Mouse (Mus musculus): Measurements from ENCODE around the gene Cerkl. TPM values are rescaled to one million over a fixed set of nuclear protein-coding genes. Genes with fewer than 3 reads are reported as not detected.

Gene Cerkl
- total and polyA plus RNA-seq, 2 experiments, result 2.7 to 6.2 TPM

GRCm38 (mm10) chr2:79461861-79462260 lies 5.3 kb upstream of the Cerkl start:
- TF ChIP-seq POLR2A (IDR thresholded peaks at IDR 0.05; ENCODE audit: extremely low read depth, insufficient read depth, low read length) (no peak), CTCF (IDR thresholded peaks at IDR 0.05; ENCODE audit: low read depth, low read length) (no peak)
- Histone ChIP-seq H3K79me2 (ENCODE audit: control insufficient read depth, insufficient read depth, low read length) (no peaks in the 10 kb centered on the region), H3K27ac (replicated peaks; ENCODE audit: insufficient read depth, low read depth, low read length) (no peak overlapping the region), H3K9ac (ENCODE audit: low read depth, low read length) (no peak overlapping the region), H3K27me3 (ENCODE audit: control insufficient read depth, insufficient read depth, low read length) (peaks cover 20% of the 10 kb centered on the region; the same call in 1 of the 2 replicates), H3K4me3 (ENCODE audit: insufficient read depth, low read depth, low read length) (no peak overlapping the region), H3K36me3 (ENCODE audit: control insufficient read depth, insufficient read depth, low read length) (no peaks in the 10 kb centered on the region), H3K4me1 (ENCODE audit: control insufficient read depth, insufficient read depth, low read length) (no peaks in the 10 kb centered on the region)
- DNase-seq (ENCODE audit: extremely low read depth, low read depth, low spot score), result no peak
- WGBS, result 79% methylated on average over 2 of the region's 2 CpGs

- TF ChIP-seq CTCF (IDR thresholded peaks at IDR 0.05; ENCODE audit: low read depth, low read length), result no peak
- TF ChIP-seq POLR2A (IDR thresholded peaks at IDR 0.05; ENCODE audit: extremely low read depth, insufficient read depth, low read length), result no peak
- H3K4me1 ChIP-seq (ENCODE audit: control insufficient read depth, insufficient read depth, low read length), result no peaks in the 10 kb centered on the region
- 8% methylated on average over 2 of the region's 2 CpGs for WGBS
- H3K27ac ChIP-seq (replicated peaks; ENCODE audit: insufficient read depth, low read depth, low read length), result no peak overlapping the region
- H3K36me3 ChIP-seq (ENCODE audit: control insufficient read depth, insufficient read depth, low read length), result no peaks in the 10 kb centered on the region
- no peak overlapping the region for H3K4me3 ChIP-seq (ENCODE audit: insufficient read depth, low read depth, low read length)
- H3K9ac ChIP-seq (ENCODE audit: low read depth, low read length), result no peak overlapping the region
- no peaks in the 10 kb centered on the region for H3K79me2 ChIP-seq (ENCODE audit: control insufficient read depth, insufficient read depth, low read length)
- H3K27me3 ChIP-seq (ENCODE audit: control insufficient read depth, insufficient read depth, low read length), result peaks cover 26% of the 10 kb centered on the region; the same call in 1 of the 2 replicates
- DNase-seq (ENCODE audit: extremely low read depth, low read depth, low spot score), result no peak
Measured at GRCm38 (mm10) chr2:79460586-79460985, 4.0 kb upstream of the Cerkl start.

- no peaks in the 10 kb centered on the region for H3K4me1 ChIP-seq (ENCODE audit: control insufficient read depth, insufficient read depth, low read length)
- H3K27ac ChIP-seq (replicated peaks; ENCODE audit: insufficient read depth, low read depth, low read length), result no peak overlapping the region
- peaks cover 27% of the 10 kb centered on the region; the same call in 1 of the 2 replicates for H3K27me3 ChIP-seq (ENCODE audit: control insufficient read depth, insufficient read depth, low read length)
- no peak overlapping the region for H3K4me3 ChIP-seq (ENCODE audit: insufficient read depth, low read depth, low read length)
- 9% methylated on average over 14 of the region's 14 CpGs for WGBS
- TF ChIP-seq CTCF (IDR thresholded peaks at IDR 0.05; ENCODE audit: low read depth, low read length) (no peak), POLR2A (IDR thresholded peaks at IDR 0.05; ENCODE audit: extremely low read depth, insufficient read depth, low read length) (no peak)
- H3K36me3 ChIP-seq (ENCODE audit: control insufficient read depth, insufficient read depth, low read length), result no peaks in the 10 kb centered on the region
- H3K9ac ChIP-seq (ENCODE audit: low read depth, low read length), result no peak overlapping the region
- no peaks in the 10 kb centered on the region for H3K79me2 ChIP-seq (ENCODE audit: control insufficient read depth, insufficient read depth, low read length)
- DNase-seq (ENCODE audit: extremely low read depth, low read depth, low spot score), result no peak
Measured at GRCm38 (mm10) chr2:79460107-79460506, 3.5 kb upstream of the Cerkl start.

DNA sequence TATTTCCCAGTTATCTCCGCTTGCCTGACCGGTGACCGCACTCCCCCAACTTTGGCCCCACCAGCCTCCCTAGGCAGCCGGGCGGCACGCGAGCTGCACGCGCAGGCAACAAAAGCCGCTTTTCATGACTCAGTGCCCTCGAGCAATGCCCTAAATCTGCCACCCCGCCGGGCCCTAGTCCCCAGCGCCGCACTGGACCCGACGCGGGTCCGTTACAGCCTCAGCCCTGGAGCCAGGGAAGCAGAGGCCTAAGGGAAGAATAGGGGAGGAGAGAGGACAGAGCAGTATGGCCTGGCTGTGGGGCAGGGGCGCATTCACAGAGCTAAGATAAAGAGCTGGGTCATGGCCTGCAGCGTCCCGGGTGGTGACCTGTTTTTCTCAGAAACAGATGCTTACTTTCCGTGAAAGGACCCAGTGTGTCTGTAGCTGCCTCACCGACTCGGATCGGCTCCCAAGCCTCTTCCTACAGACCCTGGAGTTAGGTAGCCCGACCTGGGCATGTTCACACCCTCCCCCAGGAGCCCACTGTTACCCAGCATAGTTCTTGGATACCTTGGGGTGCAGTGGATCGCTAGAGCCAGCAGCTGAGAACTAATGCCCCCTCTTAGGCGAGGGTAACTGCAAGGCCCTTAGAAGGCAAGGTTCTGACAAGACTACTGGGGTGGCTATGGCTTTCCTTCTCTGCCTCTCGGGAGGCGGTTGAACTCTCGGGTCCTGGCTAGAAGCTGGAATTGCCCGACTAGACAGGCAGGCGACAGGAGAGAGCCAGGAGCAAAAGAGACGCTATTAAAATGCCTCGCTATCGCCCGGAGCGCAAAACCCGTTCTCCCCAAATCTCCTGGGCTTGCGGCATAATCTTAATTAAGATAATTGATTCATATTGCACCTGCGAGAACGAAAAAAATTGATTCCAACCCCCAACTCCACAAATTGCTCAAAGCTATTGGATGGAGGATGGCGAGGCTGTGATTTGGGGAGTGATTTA lies 2.8 kb upstream of the Cerkl start:
- peaks cover 28% of the 10 kb centered on the region; the same call in 1 of the 2 replicates for H3K27me3 ChIP-seq (ENCODE audit: control insufficient read depth, insufficient read depth, low read length)
- no peaks in the 10 kb centered on the region for H3K79me2 ChIP-seq (ENCODE audit: control insufficient read depth, insufficient read depth, low read length)
- no peak for DNase-seq (ENCODE audit: extremely low read depth, low read depth, low spot score)
- no peak overlapping the region for H3K27ac ChIP-seq (replicated peaks; ENCODE audit: insufficient read depth, low read depth, low read length)
- no peaks in the 10 kb centered on the region for H3K4me1 ChIP-seq (ENCODE audit: control insufficient read depth, insufficient read depth, low read length)
- 4% methylated on average over 44 of the region's 44 CpGs for WGBS
- H3K9ac ChIP-seq (ENCODE audit: low read depth, low read length), result no peak overlapping the region
- no peak for TF ChIP-seq POLR2A (IDR thresholded peaks at IDR 0.05; ENCODE audit: extremely low read depth, insufficient read depth, low read length)
- no peak for TF ChIP-seq CTCF (IDR thresholded peaks at IDR 0.05; ENCODE audit: low read depth, low read length)
- H3K4me3 ChIP-seq (ENCODE audit: insufficient read depth, low read depth, low read length), result no peak overlapping the region
- no peaks in the 10 kb centered on the region for H3K36me3 ChIP-seq (ENCODE audit: control insufficient read depth, insufficient read depth, low read length)

- Histone ChIP-seq H3K27ac (replicated peaks; ENCODE audit: insufficient read depth, low read depth, low read length) (no peak overlapping the region), H3K9ac (ENCODE audit: low read depth, low read length) (no peak overlapping the region), H3K36me3 (ENCODE audit: control insufficient read depth, insufficient read depth, low read length) (no peaks in the 10 kb centered on the region), H3K79me2 (ENCODE audit: control insufficient read depth, insufficient read depth, low read length) (no peaks in the 10 kb centered on the region), H3K4me1 (ENCODE audit: control insufficient read depth, insufficient read depth, low read length) (no peaks in the 10 kb centered on the region), H3K27me3 (ENCODE audit: control insufficient read depth, insufficient read depth, low read length) (peaks cover 28% of the 10 kb centered on the region; the same call in 1 of the 2 replicates), H3K4me3 (ENCODE audit: insufficient read depth, low read depth, low read length) (no peak overlapping the region)
- WGBS, result 22% methylated on average over 3 of the region's 3 CpGs
- no peak for DNase-seq (ENCODE audit: extremely low read depth, low read depth, low spot score)
- TF ChIP-seq POLR2A (IDR thresholded peaks at IDR 0.05; ENCODE audit: extremely low read depth, insufficient read depth, low read length) (no peak), CTCF (IDR thresholded peaks at IDR 0.05; ENCODE audit: low read depth, low read length) (no peak)
Measured at GRCm38 (mm10) chr2:79457932-79458331, 1.3 kb upstream of the Cerkl start.

DNA sequence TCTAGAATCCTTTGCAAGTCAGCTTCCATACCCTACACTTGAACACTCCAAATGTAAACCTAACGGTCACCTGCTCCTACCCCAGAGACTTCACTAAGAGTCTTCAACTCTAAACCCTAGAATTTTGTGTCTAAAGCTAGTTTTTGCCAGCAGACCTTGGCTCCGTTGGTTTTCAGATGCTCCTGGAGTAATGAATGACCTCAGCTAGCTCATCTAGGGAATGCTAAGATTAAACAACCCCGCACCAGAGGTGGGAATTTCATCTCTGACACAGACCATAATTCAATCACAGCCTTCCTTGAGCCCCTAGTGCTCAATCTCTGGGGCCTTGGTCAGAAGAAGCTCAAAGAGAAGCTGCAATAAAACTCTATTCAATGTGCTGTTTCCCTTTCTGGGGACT lies 849 bp upstream of the Cerkl start:
- TF ChIP-seq CTCF (IDR thresholded peaks at IDR 0.05; ENCODE audit: low read depth, low read length) (no peak), POLR2A (IDR thresholded peaks at IDR 0.05; ENCODE audit: extremely low read depth, insufficient read depth, low read length) (no peak)
- Histone ChIP-seq H3K36me3 (ENCODE audit: control insufficient read depth, insufficient read depth, low read length) (no peaks in the 10 kb centered on the region), H3K27me3 (ENCODE audit: control insufficient read depth, insufficient read depth, low read length) (peaks cover 28% of the 10 kb centered on the region; the same call in 1 of the 2 replicates), H3K79me2 (ENCODE audit: control insufficient read depth, insufficient read depth, low read length) (no peaks in the 10 kb centered on the region), H3K27ac (replicated peaks; ENCODE audit: insufficient read depth, low read depth, low read length) (no peak overlapping the region), H3K9ac (ENCODE audit: low read depth, low read length) (no peak overlapping the region), H3K4me1 (ENCODE audit: control insufficient read depth, insufficient read depth, low read length) (no peaks in the 10 kb centered on the region), H3K4me3 (ENCODE audit: insufficient read depth, low read depth, low read length) (no peak overlapping the region)
- no peak for DNase-seq (ENCODE audit: extremely low read depth, low read depth, low spot score)
- WGBS, result 62% methylated on average over 3 of the region's 3 CpGs

All from liver, adult 2 months (tissue).